ENCODE assay signal across 7 mouse cellular contexts in genomic region chr4:107067151-107067840, GRCm38 (mm10). TPM values are rescaled to one million over a fixed set of nuclear protein-coding genes. Genes with fewer than 3 reads are reported as not detected.
A peak's percentile ranks its signal among the peaks of the same experiment; 100 is the strongest.
DNase-seq lines count a peak whose midpoint lies in the region; ATAC-seq lines count a peak whose summit lies in the region.

No protein-coding gene starts in this region.

- peak; percentile 36 for DNase-seq in right cerebral cortex, postnatal 14 days
- no peak for DNase-seq in right cerebral cortex, postnatal 25 days
- DNase-seq in embryo, embryonic 11 days = peak; percentile 52
- DNase-seq in limb, embryonic 10.5 days (ENCODE audit: low spot score) = no peak
- no peak for DNase-seq in yolk sac, embryonic 10.5 days (ENCODE audit: low spot score)

- 0 out of 2 replicates have a peak overlapping the region, but pooled peaks have one; percentile 44 for H3K27ac ChIP-seq in heart, embryonic 13.5 days (replicated peaks)
- peak overlapping the region; percentile 90 for H3K27ac ChIP-seq in limb, embryonic 10.5 days

- H3K4me2 ChIP-seq in heart, embryonic 13.5 days = peak overlapping the region; percentile 99

- WGBS in heart, embryonic 13.5 days = 5% methylated on average over 33 of the region's 33 CpGs
- 6% methylated on average over 33 of the region's 33 CpGs for WGBS in limb, embryonic 10.5 days

- H3K9me3 ChIP-seq in heart, embryonic 13.5 days = no peaks in the 10 kb centered on the region
- no peaks in the 10 kb centered on the region for H3K9me3 ChIP-seq in limb, embryonic 10.5 days (replicated peaks)
- H3K9me3 ChIP-seq in megakaryocyte, embryonic 14.5 days = no peaks in the 10 kb centered on the region

- H3K9ac ChIP-seq in heart, embryonic 13.5 days = peak overlapping the region; percentile 86

- H3K27me3 ChIP-seq in heart, embryonic 13.5 days (replicated peaks) = peaks cover 11% of the 10 kb centered on the region; the same call in 1 of the 2 replicates
- no peaks in the 10 kb centered on the region for H3K27me3 ChIP-seq in limb, embryonic 10.5 days (ENCODE audit: low read depth, poor library complexity, severe bottlenecking)
- peaks cover 20% of the 10 kb centered on the region for H3K27me3 ChIP-seq in megakaryocyte, embryonic 14.5 days (replicated peaks)

- H3K4me3 ChIP-seq in heart, embryonic 13.5 days = peak overlapping the region; percentile 75
- H3K4me3 ChIP-seq in limb, embryonic 10.5 days = peak overlapping the region; percentile 93
- H3K4me3 ChIP-seq in megakaryocyte, embryonic 14.5 days (replicated peaks) = peak overlapping the region; percentile 98

- no peak for ATAC-seq in heart, embryonic 13.5 days (ENCODE audit: extremely low read depth, insufficient number of reproducible peaks, low FRiP score, low TSS enrichment)

- peaks cover 18% of the 10 kb centered on the region for H3K4me1 ChIP-seq in heart, embryonic 13.5 days
- peaks cover 20% of the 10 kb centered on the region for H3K4me1 ChIP-seq in limb, embryonic 10.5 days
- H3K4me1 ChIP-seq in megakaryocyte, embryonic 14.5 days = peaks cover 35% of the 10 kb centered on the region

- peaks cover 24% of the 10 kb centered on the region for H3K36me3 ChIP-seq in heart, embryonic 13.5 days
- H3K36me3 ChIP-seq in limb, embryonic 10.5 days = peaks cover 27% of the 10 kb centered on the region
- peaks cover 24% of the 10 kb centered on the region for H3K36me3 ChIP-seq in megakaryocyte, embryonic 14.5 days (replicated peaks; ENCODE audit: low read length)

RNA-seq across cellular contexts. Expression of gene Cyb5rl, which starts 0.5 kb away (rescaled TPM):
- 4.3 and 4.6 TPM in 2 replicates for polyA plus RNA-seq in heart, embryonic 13.5 days (2015; fragmentation: Nextera tagmentation; extraction: Ambion mirVana)
- polyA plus RNA-seq in limb, embryonic 10.5 days (2016; fragmentation: Nextera tagmentation; extraction: Ambion mirVana) = 11.7 and 12.6 TPM in 2 replicates
- 1.4 and 2.3 TPM in 2 replicates for polyA plus RNA-seq in megakaryocyte, embryonic 14.5 days (2012; ENCODE audit: insufficient read depth, low replicate concordance)

RNA-seq across cellular contexts. Expression of gene Mrpl37, which starts 0.6 kb away (rescaled TPM):
- 86.4 and 91.1 TPM in 2 replicates for polyA plus RNA-seq in heart, embryonic 13.5 days (2015; fragmentation: Nextera tagmentation; extraction: Ambion mirVana)
- polyA plus RNA-seq in limb, embryonic 10.5 days (2016; fragmentation: Nextera tagmentation; extraction: Ambion mirVana) = 145 and 167 TPM in 2 replicates
- 17.7 and 23.7 TPM in 2 replicates for polyA plus RNA-seq in megakaryocyte, embryonic 14.5 days (2012; ENCODE audit: insufficient read depth, low replicate concordance)

RNA-seq across cellular contexts. Expression of gene Cdcp2, which starts 29.4 kb away (rescaled TPM):
- not detected in 2 replicates for polyA plus RNA-seq in heart, embryonic 13.5 days (2015; fragmentation: Nextera tagmentation; extraction: Ambion mirVana)
- polyA plus RNA-seq in limb, embryonic 10.5 days (2016; fragmentation: Nextera tagmentation; extraction: Ambion mirVana) = 0.11 TPM in 1 of 2 replicates, not detected in the other
- not detected in 2 replicates for polyA plus RNA-seq in megakaryocyte, embryonic 14.5 days (2012; ENCODE audit: insufficient read depth, low replicate concordance)

Comparison
In these comparisons a context has a peak if more than half of its experiments do, and no peak if none do; other contexts are left out.
1. DNase-seq: peak in right cerebral cortex, postnatal 14 days (single experiment) and embryo, embryonic 11 days (single experiment); none in right cerebral cortex, postnatal 25 days (single experiment), limb, embryonic 10.5 days (single experiment) and yolk sac, embryonic 10.5 days (single experiment).
2. Peak in every context shown above with its lines, with median percentiles within 50 percentile points of each other: H3K4me3 ChIP-seq.